Mouse (Mus musculus) testis, adult 10 weeks (tissue): ENCODE results near the gene Rps6ka1. TPM values are rescaled to one million over a fixed set of nuclear protein-coding genes. Genes with fewer than 3 reads are reported as not detected.

Experiments
- polyA plus RNA-seq: library from polyadenylated mRNA; stranded (reverse); fragments of 350-450 nt; fragmentation: Illumina TruSeq; extraction: RNeasy Lipid Tissue Mini Kit (QIAGEN cat#74804); gene quantifications from one replicate; pipeline ENCODE4 v1.2.3, GENCODE M21; 2014; ENCODE audit warnings: low read depth, low replicate concordance

Rps6ka1 gene
- 4.0 TPM for polyA plus RNA-seq

DNA sequence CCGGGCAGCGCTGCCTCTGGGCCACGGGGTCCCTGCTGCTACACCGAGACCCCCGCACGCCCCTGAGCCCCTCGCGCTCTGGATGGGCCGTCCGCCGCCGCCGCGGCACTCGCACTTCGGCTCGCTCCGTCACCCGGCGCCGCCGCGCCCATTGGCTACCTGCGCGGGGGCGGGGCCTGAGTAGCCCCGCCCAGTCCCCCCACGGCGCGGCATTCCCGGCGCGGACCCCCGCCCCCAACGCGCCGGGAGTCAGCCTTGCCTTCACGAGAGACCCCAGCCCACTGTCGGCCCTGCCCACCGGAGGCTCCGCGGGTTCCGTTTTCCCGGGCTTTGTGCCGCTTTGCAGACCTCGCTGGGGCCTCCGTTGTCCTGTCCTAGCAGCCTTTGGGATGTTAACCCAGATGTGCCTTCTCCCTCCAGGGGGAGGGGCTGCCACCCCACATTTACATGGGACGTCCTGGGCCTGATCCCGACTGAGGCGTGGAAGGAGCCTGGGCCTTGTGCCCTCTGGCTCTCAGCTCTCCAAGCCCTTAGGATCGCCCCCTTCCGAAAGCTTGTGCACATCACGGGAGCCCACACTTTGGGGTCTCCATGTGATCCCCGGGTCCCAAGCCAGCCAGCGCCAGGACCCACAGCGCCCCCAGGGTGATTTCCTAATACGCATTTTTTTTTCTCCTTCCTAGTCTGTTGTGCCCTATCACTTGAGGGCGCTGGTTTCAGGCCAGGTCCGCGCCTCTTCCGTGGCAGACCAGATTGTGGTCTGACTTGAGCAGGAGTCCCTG lies at the start of gene Rps6ka1:
Gene Rps6ka1, minus strand, starts transcription at position 126 of the 782 bp plus-strand sequence.

Other genes starting within 250 kb of the Rps6ka1 start
- 0.32 TPM for gene Zdhhc18, start 237.6 kb downstream of the Rps6ka1 start, polyA plus RNA-seq
- gene Pigv, start 215.2 kb downstream of the Rps6ka1 start, polyA plus RNA-seq, result 2.9 TPM
- gene Arid1a, start 131.0 kb downstream of the Rps6ka1 start, polyA plus RNA-seq, result 11.6 TPM
- gene Hmgn2, start 80.9 kb upstream of the Rps6ka1 start, polyA plus RNA-seq, result 152 TPM
- gene Dhdds, start 113.1 kb upstream of the Rps6ka1 start, polyA plus RNA-seq, result 11.6 TPM
- 3.3 TPM for gene Lin28a, start 131.0 kb upstream of the Rps6ka1 start, polyA plus RNA-seq
- gene Zfp683, start 166.0 kb upstream of the Rps6ka1 start, polyA plus RNA-seq, result not detected
- gene Crybg2, start 173.0 kb upstream of the Rps6ka1 start, polyA plus RNA-seq, result 0.17 TPM
- gene Cd52, start 207.3 kb upstream of the Rps6ka1 start, polyA plus RNA-seq, result 12.2 TPM
- 17.0 TPM for gene Ubxn11, start 214.8 kb upstream of the Rps6ka1 start, polyA plus RNA-seq
- 3.2 TPM for gene Sh3bgrl3, start 241.0 kb upstream of the Rps6ka1 start, polyA plus RNA-seq